Mouse (Mus musculus): ENCODE data around the gene Mtmr3.

Mtmr3 gene

DNA sequence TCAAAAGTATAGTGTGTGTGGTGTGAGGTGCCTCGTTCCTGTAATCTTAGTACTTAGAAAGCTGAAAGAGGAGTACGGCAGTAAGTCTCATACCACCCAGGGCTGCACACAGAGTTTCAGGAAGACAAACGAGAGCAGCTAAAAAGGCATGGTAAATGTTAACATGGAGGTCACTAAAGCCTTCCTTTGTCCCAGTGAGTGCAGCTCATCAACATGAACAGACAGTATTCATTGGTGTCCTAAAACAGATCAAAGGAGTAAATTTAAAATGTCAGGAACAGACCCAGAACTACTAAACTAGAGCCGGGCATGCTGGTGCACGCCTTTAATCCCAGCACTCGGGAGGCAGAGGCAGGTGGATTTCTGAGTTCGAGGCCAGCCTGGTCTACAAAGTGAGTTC is 75.7 kb downstream of the Mtmr3 start:
- DNase-seq (ENCODE audit: low spot score in 2 of 2): no peak

DNA sequence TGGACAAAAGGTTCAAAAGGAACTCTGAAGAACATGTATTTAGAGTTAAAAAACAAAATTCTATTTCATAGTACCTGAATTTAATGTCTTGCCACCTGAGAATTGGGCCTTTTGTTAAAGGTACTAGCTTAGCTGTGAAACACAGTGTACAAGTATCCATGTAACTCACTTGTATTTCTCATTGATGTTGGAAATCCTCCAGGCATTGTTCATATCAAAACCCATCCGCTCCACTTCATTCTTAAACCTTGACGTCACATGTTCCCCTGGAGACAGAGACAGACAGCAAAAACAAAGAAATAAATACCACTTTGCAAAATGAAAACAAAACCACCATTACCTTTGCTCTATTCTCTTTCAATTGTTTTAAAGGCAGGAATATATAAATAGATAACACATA is 87.2 kb downstream of the Mtmr3 start:
- DNase-seq (ENCODE audit: low spot score in 2 of 2): no peak

DNA sequence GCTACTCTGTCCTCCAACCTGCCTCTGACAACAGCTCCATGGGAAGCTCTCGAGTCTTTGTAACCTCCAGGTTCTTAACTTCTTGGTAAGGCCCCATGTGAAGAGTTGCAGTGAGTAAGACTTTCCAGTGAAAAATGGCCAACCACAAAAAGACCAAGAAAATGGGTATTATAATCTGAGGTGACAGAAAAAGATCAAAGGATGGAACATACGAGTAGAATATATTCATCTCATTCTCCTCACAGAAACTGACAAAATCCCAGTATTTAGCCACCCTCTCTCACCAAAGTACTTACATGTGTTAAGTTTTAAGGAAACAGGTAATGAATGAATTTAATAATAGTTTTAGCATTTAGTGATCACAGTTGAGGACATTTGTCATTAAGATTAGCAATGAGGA is 88.2 kb downstream of the Mtmr3 start:
- DNase-seq (ENCODE audit: low spot score in 2 of 2): no peak

DNA sequence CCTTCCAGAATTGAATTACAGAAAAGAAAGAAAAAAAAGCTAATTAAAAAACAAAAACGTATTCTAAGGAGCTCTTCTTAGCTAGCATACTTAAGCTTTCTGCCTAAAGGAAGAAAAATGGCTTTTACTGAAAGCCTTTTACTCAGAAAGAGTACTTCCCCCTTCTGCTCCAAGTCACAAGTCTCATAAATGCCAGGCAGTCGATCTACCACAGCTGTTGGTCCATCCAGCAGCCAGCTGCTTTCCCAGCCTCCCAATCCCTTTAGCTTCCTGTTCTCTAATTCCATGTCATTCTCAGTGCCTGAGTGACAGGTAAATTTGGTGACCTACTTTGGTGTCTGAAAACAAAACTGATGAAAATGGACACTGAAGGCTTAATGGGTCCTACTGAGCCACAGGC is 92.5 kb downstream of the Mtmr3 start:
- DNase-seq (ENCODE audit: low spot score in 2 of 2): no peak

- no peak for DNase-seq (ENCODE audit: low spot score in 2 of 2)
Measured at GRCm38 (mm10) chr11:4500826-4501225, 93.8 kb downstream of the Mtmr3 start.

- DNase-seq (ENCODE audit: low spot score in 2 of 2): no peak
Measured at GRCm38 (mm10) chr11:4500261-4500660, 94.4 kb downstream of the Mtmr3 start.

DNA sequence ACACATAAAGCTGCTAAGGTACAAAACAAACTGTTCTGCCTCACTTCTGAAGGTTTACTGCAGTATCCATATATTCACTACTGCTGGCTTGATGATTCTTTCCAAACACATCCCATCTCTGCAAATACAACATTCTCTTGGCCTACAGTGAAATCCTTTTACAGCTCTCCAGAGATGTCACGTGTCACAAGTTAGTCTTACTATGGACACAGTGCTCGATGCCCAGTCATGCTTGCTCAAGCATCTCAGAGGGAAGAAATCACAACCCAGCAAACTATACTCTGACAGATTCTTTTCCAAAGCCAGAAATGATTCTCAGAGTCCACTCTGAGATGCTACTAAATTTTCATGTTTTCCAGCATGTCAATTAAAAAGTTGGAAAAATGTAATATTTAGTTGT is 95.2 kb downstream of the Mtmr3 start:
- DNase-seq (ENCODE audit: low spot score in 2 of 2): no peak

- no peak for DNase-seq (ENCODE audit: low spot score in 2 of 2)
Measured at GRCm38 (mm10) chr11:4498774-4499173, 95.9 kb downstream of the Mtmr3 start.

- no peak for DNase-seq (ENCODE audit: low spot score in 2 of 2)
Measured at GRCm38 (mm10) chr11:4497501-4498118, 97.1 kb downstream of the Mtmr3 start.

- no peak for DNase-seq (ENCODE audit: low spot score in 2 of 2)
Measured at GRCm38 (mm10) chr11:4495021-4495540, 99.6 kb downstream of the Mtmr3 start.

DNA sequence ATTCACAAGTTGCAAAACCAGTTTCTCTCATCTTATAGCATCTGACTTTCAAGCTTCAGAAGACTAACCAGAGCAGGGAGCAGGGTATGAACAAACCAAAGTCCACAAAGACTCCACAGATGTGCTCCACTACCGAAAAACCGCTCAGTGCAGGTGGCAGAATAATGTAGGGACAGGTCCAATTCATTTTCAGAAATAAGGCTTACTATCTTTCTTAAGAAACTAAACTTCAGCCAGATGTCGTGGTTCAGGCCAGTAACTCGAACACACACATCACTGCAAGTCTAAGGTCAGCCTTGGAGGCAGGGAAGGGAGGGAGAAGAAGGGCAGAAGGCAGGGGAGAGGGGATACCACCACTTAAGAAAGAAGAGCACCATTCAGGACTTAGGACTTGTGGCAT is 105.5 kb downstream of the Mtmr3 start:
- no peak for DNase-seq (ENCODE audit: low spot score in 2 of 2)

DNA sequence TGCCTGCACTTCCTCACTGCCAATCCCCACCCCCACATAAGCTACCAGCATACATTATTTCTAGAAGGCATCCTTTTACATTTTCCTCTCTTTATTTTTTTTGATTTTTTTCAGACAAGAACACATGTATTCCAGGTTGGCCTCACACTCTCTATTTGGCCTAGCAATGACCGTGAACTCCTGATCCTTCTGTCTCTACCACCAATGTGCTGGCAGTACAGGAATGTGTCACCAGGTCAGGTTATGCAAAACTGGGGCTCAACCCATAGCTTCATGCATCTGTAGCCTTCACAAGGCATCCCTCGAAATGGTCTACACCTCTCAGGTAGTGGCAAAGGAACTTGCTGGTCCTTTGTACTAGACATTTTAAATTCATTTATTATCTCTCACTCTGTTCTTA is 105.9 kb downstream of the Mtmr3 start:
- no peak for DNase-seq (ENCODE audit: low spot score in 2 of 2)

- DNase-seq (ENCODE audit: low spot score in 2 of 2): no peak
Measured at GRCm38 (mm10) chr11:4488367-4488766, 106.3 kb downstream of the Mtmr3 start.

DNA sequence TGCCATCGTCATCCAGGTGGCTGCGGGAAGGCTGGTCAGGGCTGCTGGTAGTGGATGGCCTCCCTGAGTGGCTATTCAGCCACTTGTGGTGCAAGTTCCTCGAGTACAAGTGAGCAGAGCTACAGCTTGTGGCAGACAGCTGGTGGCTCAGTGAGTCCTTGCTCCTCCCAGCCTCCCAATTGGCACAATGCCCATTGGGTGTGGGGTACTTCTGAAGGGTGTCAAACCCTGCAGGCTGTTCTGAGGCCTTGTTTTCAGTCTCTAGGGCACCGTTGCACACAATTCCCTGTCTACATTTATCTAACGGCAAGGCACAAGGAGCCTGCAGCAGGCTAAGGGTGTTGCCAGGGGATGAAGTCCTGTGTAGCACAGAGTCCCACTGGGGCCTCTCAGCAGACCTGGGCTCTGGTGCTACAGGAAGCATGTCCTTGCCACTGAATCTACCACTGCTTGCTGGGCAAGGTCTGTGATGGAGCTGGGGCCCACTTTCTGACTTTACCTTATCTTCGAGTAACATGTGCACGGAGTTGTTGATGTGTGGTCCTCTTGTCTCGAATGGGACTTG is 107.2 kb downstream of the Mtmr3 start:
- no peak for DNase-seq (ENCODE audit: low spot score in 2 of 2)

GRCm38 (mm10) chr11:4484541-4484940 is 110.1 kb downstream of the Mtmr3 start:
- DNase-seq (ENCODE audit: low spot score in 2 of 2): no peak

- DNase-seq (ENCODE audit: low spot score in 2 of 2): no peak
Measured at GRCm38 (mm10) chr11:4482641-4483040, 112.0 kb downstream of the Mtmr3 start.

DNA sequence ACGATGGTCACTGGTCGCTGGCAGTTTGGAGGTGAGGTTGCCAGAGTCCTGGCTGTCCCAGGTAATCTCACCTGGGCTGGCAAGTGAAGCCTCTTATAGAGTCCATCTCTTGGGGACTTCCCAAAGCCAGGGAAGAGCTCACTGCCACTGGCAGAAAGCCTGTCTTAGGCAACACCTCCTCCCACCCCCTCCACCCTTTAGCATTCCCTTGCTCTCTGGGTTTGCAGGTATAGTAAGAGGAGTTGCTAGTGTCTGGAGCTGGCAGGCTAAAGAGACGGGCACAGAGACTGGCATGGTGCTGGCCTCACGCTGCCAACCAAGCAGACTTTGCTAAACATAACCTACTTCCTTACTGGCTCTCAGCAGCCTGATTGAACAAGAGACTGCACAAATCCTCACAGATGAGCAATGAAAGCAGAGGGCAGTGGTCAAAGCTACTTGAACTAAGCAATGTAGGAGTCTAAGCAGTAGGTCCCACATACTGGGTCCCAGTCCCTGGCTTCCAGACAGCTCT is 118.4 kb downstream of the Mtmr3 start:
- no peak for DNase-seq (ENCODE audit: low spot score in 2 of 2)

- DNase-seq (ENCODE audit: low spot score in 2 of 2): no peak
Measured at GRCm38 (mm10) chr11:4472464-4473179, 122.0 kb downstream of the Mtmr3 start.

- DNase-seq (ENCODE audit: low spot score in 2 of 2): no peak
Measured at GRCm38 (mm10) chr11:4471734-4472133, 122.9 kb downstream of the Mtmr3 start.

DNA sequence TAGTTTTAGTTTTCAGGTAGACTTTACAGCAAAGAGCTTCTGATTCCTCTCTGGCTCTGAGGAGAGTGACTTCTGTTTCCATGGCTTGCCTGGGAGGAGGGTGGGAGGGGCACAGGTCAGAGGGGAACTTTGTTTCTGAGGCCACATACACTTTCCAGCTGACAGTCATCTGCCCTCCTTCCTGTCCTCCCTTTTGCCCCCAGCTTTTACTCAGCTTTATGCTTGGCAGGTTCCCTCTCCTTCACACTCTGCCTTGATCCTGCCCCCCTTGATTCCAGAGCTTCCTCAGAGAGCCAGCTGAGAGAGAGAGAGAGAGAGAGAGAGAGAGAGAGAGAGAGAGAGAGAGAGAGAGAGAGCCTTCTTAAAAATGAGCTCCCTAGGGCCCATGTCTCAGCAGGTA is 123.4 kb downstream of the Mtmr3 start:
- no peak for DNase-seq (ENCODE audit: low spot score in 2 of 2)

DNA sequence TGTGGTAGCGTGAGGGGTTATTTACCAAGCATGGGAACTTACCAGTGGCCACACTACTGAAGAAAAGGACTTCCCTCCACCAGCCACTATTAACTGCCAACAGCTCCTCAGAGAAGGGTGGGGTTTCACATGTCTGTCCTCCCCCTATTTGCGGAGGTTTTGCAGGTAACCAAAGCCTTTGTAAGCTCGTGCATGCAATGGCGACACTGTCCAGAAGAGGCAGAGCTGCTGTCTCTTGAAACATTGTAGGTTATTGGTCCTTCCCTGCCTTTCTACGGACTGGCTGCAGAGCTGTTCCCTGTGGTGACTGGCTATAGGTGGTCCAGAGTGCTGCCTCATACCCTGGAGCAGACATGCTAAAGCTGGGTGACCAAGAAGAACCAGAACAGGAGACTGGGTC is 125.6 kb downstream of the Mtmr3 start:
- no peak for DNase-seq (ENCODE audit: low spot score in 2 of 2)

- no peak for DNase-seq (ENCODE audit: low spot score in 2 of 2)
Measured at GRCm38 (mm10) chr11:4467436-4467835, 127.2 kb downstream of the Mtmr3 start.

DNA sequence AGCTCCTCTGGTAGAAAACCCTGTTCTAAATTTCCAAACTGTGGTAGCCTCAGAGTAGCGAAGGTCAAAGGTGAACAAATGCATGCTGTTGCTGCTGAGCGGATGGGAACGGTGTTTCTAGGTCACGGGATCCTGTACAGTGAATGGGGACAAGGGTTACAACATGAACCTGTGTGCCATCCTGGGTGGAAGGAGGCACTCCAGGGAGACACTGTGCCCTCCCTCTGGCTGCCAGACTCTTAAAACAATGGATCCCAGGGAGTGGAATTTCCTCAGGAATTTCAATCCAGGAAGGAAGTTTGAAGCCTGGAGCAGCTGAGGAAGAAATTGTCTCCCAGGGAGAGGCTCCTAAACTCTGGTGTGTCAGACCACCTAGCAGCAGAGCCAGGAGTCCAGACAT is 128.5 kb downstream of the Mtmr3 start:
- DNase-seq (ENCODE audit: low spot score in 2 of 2): no peak

Data from frontal cortex, postnatal 25 days (tissue).